Mouse (Mus musculus): ENCODE results near the gene AU022252.
A peak's percentile ranks its signal among the peaks of the same experiment; 100 is the strongest.

DNA sequence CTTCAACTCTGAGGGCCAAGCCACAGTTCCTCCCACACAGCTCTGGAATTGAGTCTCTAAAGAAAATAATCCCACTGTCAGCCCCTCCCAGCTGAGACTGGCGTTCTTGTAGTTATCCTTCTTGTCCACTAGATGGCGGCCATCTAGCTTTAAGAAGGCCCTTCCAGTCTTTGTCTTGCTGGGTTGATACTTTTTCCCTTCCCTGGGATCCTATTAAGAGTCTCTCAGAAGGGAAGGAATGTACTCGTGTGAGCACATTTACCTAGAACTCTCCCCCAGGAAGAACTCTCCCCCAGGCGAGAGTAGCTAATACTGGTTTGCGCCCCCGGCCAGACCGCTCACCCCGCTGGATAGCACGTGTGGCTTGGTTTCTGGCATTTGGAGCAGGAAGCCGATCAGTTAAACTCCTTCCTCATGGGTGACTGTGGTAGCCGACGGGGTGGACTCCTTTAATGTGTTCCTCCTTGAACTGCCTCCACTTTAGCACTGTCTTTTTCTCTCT is 6.7 kb upstream of the AU022252 start:
- TF ChIP-seq POLR2A (IDR thresholded peaks at IDR 0.05; ENCODE audit: borderline replicate concordance, control insufficient read depth, low read depth, low read length) (no peak), CTCF (IDR thresholded peaks at IDR 0.05; ENCODE audit: control insufficient read depth, insufficient read depth, low read length) (peak; percentile 53)
